Mouse (Mus musculus) thymus, adult 2 months (tissue): ENCODE data around the gene Pdlim7.

Experiments
- CTCF ChIP-seq: fragments of 200-500 bp; IDR thresholded peaks from 2 replicates; pipeline ENCODE4 v1.5.1; 2012; ENCODE audit warnings: mild to moderate bottlenecking, control low read depth, low read length, moderate library complexity, borderline replicate concordance; ENCODE audit not compliant: control insufficient read depth, poor library complexity, insufficient read depth; ENCODE audit errors: extremely low read depth
- POLR2A ChIP-seq: fragments of 200-500 bp; IDR thresholded peaks from 2 replicates; pipeline ENCODE4 v1.6.1; 2012; ENCODE audit warnings: mild to moderate bottlenecking, low read length, control low read depth, moderate library complexity; ENCODE audit not compliant: control insufficient read depth, poor library complexity, insufficient read depth; ENCODE audit errors: extremely low read depth

DNA sequence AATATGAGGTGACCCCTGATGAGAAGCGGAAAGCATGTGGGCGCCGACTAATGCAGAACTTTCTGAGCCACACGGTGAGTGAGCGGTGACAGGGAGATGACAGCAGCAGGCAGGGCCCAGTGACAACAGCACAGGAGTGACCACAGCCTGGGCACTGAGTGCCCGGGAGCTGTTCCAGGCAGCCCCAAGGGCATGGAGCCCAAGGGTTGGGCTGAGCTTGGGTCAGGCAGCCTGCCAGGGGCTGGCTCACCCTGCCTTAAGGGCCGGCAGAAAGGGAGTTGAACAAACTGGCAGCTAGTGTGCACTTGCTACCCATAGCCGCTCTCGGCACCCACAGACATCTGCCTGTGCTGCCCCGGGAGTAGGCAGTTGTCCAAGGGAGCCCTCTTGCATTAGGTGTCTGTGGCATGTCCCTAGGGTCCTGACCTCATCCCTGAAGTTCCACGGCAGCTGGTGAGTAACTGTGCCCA is 62.9 kb downstream of the Pdlim7 start:
- TF ChIP-seq POLR2A: no peak
- no peak for TF ChIP-seq CTCF
